Mouse (Mus musculus): ENCODE data around the gene Cdc42se2. TPM values are rescaled to one million over a fixed set of nuclear protein-coding genes. Genes with fewer than 3 reads are reported as not detected.

Gene Cdc42se2
- 32.6 TPM for polyA plus RNA-seq (2014; fragmentation: Illumina TruSeq; extraction: RNeasy Lipid Tissue Mini Kit (QIAGEN cat#74804); ENCODE audit: low read depth, low replicate concordance)

DNA sequence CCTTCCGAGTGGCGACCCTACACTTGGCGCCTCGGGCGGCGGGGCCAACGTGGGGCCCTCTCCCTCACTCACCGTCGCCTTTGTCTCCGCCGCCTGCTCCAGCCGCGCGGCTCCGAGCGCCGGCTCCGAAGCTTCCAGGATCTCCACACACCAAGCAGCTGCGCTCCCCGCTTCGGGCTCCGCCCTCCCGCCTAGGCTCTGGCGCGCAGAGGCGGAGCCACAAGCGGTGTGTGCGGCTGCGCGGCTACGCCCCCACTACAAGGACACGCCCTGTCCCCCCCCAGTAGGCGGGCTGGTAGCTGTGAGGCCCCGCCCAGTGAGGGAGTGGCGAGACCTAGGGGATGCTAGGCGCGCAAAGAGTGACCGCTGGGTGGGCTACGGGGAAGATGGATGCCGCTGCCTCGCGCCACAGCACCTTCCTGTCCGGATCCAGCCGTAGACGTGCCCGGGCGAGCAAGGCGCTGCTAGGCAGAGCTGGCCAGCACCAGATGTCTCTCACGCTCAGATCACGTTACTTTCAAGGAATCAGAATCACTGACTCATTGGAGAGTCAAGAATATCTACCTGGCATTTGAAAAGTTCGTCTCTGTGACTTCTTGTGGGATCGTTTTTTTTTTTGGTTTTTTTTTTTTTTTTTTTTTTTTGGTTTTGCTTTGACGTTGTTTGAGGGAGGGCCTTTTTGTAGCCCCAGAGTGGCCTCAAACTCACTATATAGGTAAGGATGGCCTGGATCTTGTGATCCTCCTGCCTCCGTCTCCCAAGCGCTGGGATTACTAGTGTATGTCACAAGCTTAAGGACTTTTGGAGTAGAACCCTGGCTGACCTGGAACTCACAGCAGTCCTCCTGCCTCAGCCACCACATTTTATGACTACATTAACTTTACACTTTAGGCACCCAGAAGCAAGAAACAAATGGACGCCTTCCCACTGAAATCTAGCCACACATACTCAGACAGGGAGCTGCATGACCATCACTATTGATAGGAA is at the start of gene Cdc42se2:
Gene Cdc42se2 (minus strand): TSS at position 188 of the 987 bp plus-strand sequence.

Other genes starting within 250 kb of the Cdc42se2 start
- 14.8 TPM for gene Lyrm7, start 73.2 kb upstream of the Cdc42se2 start, polyA plus RNA-seq (2014; fragmentation: Illumina TruSeq; extraction: RNeasy Lipid Tissue Mini Kit (QIAGEN cat#74804); ENCODE audit: low read depth, low replicate concordance)
- gene Hint1, start 78.7 kb upstream of the Cdc42se2 start, polyA plus RNA-seq (2014; fragmentation: Illumina TruSeq; extraction: RNeasy Lipid Tissue Mini Kit (QIAGEN cat#74804); ENCODE audit: low read depth, low replicate concordance) = 214 TPM
- gene Gpx3, start 114.8 kb upstream of the Cdc42se2 start, polyA plus RNA-seq (2014; fragmentation: Illumina TruSeq; extraction: RNeasy Lipid Tissue Mini Kit (QIAGEN cat#74804); ENCODE audit: low read depth, low replicate concordance) = 106 TPM
- 3.7 TPM for gene Tnip1, start 175.2 kb upstream of the Cdc42se2 start, polyA plus RNA-seq (2014; fragmentation: Illumina TruSeq; extraction: RNeasy Lipid Tissue Mini Kit (QIAGEN cat#74804); ENCODE audit: low read depth, low replicate concordance)
- 14.3 TPM for gene Anxa6, start 245.8 kb upstream of the Cdc42se2 start, polyA plus RNA-seq (2014; fragmentation: Illumina TruSeq; extraction: RNeasy Lipid Tissue Mini Kit (QIAGEN cat#74804); ENCODE audit: low read depth, low replicate concordance)

All from adrenal gland, adult 10 weeks (tissue).